Mouse (Mus musculus): ENCODE data around the gene Ntf3. TPM values are rescaled to one million over a fixed set of nuclear protein-coding genes. Genes with fewer than 3 reads are reported as not detected.

Gene Ntf3
- 0.33 and 0.49 TPM in 2 replicates for polyA plus RNA-seq (2015; fragmentation: Nextera tagmentation; extraction: Ambion mirVana)

- WGBS (ENCODE audit: insufficient replicate concordance), result 2% methylated on average over 26 of the region's 27 CpGs
- H3K4me2 ChIP-seq (ENCODE audit: low read depth, low read length), result no peak within 1 kb of the TSS
- ATAC-seq, result no peak
- no peaks in the 10 kb centered on the region for H3K9me3 ChIP-seq (ENCODE audit: low read length)
- H3K9ac ChIP-seq (replicated peaks), result no peak within 1 kb of the TSS
- TF ChIP-seq CTCF (IDR thresholded peaks at IDR 0.05; ENCODE audit: low read depth), result no peak
- TF ChIP-seq EP300 (IDR thresholded peaks at IDR 0.05; ENCODE audit: low read depth), result no peak
- no peaks in the 10 kb centered on the region for H3K4me1 ChIP-seq (ENCODE audit: insufficient read depth)
- no peak for DNase-seq
- peaks cover 56% of the 10 kb centered on the region for H3K27me3 ChIP-seq (ENCODE audit: insufficient read depth, low read length)
- no peak within 1 kb of the TSS for H3K27ac ChIP-seq (ENCODE audit: low read depth)
- H3K36me3 ChIP-seq (replicated peaks; ENCODE audit: insufficient read depth, low read length), result no peaks in the 10 kb centered on the region
- no peak within 1 kb of the TSS for H3K4me3 ChIP-seq (ENCODE audit: low read depth, low read length)
Measured at GRCm38 (mm10) chr6:126166548-126167207, at the start of gene Ntf3. Gene Ntf3 (minus strand): TSS chr6:126166910.

- Histone ChIP-seq H3K4me1 (ENCODE audit: insufficient read depth) (no peaks in the 10 kb centered on the region), H3K36me3 (replicated peaks; ENCODE audit: insufficient read depth, low read length) (no peaks in the 10 kb centered on the region), H3K4me2 (ENCODE audit: low read depth, low read length) (no peak overlapping the region), H3K27me3 (ENCODE audit: insufficient read depth, low read length) (no peaks in the 10 kb centered on the region), H3K9ac (replicated peaks) (no peak overlapping the region), H3K4me3 (ENCODE audit: low read depth, low read length) (no peak overlapping the region), H3K9me3 (ENCODE audit: low read length) (no peaks in the 10 kb centered on the region), H3K27ac (ENCODE audit: low read depth) (no peak overlapping the region)
- DNase-seq (no peak), ATAC-seq (no peak)
- 70% methylated on average over 5 of the region's 5 CpGs for WGBS (ENCODE audit: insufficient replicate concordance)
- no peak for TF ChIP-seq EP300 (IDR thresholded peaks at IDR 0.05; ENCODE audit: low read depth)
- no peak for TF ChIP-seq CTCF (IDR thresholded peaks at IDR 0.05; ENCODE audit: low read depth)
Measured at GRCm38 (mm10) chr6:126213330-126213729, 46.6 kb upstream of the Ntf3 start.

GRCm38 (mm10) chr6:126203366-126203765 is 36.7 kb upstream of the Ntf3 start:
- H3K9ac ChIP-seq (replicated peaks), result no peak overlapping the region
- no peak overlapping the region for H3K4me2 ChIP-seq (ENCODE audit: low read depth, low read length)
- WGBS (ENCODE audit: insufficient replicate concordance), result 67% methylated on average over 4 of the region's 4 CpGs
- H3K27me3 ChIP-seq (ENCODE audit: insufficient read depth, low read length), result no peaks in the 10 kb centered on the region
- no peaks in the 10 kb centered on the region for H3K4me1 ChIP-seq (ENCODE audit: insufficient read depth)
- no peaks in the 10 kb centered on the region for H3K36me3 ChIP-seq (replicated peaks; ENCODE audit: insufficient read depth, low read length)
- H3K4me3 ChIP-seq (ENCODE audit: low read depth, low read length), result no peak overlapping the region
- no peak for TF ChIP-seq CTCF (IDR thresholded peaks at IDR 0.05; ENCODE audit: low read depth)
- TF ChIP-seq EP300 (IDR thresholded peaks at IDR 0.05; ENCODE audit: low read depth), result no peak
- ATAC-seq (no peak), DNase-seq (no peak)
- no peaks in the 10 kb centered on the region for H3K9me3 ChIP-seq (ENCODE audit: low read length)
- H3K27ac ChIP-seq (ENCODE audit: low read depth), result no peak overlapping the region

GRCm38 (mm10) chr6:126202959-126203358 is 36.2 kb upstream of the Ntf3 start:
- no peaks in the 10 kb centered on the region for H3K9me3 ChIP-seq (ENCODE audit: low read length)
- DNase-seq (peak; percentile 13), ATAC-seq (peak; percentile 31)
- TF ChIP-seq CTCF (IDR thresholded peaks at IDR 0.05; ENCODE audit: low read depth) (no peak), EP300 (IDR thresholded peaks at IDR 0.05; ENCODE audit: low read depth) (no peak)
- H3K36me3 ChIP-seq (replicated peaks; ENCODE audit: insufficient read depth, low read length), result no peaks in the 10 kb centered on the region
- H3K27me3 ChIP-seq (ENCODE audit: insufficient read depth, low read length), result no peaks in the 10 kb centered on the region
- 61% methylated on average over 7 of the region's 7 CpGs for WGBS (ENCODE audit: insufficient replicate concordance)
- no peak overlapping the region for H3K27ac ChIP-seq (ENCODE audit: low read depth)
- no peaks in the 10 kb centered on the region for H3K4me1 ChIP-seq (ENCODE audit: insufficient read depth)
- H3K4me3 ChIP-seq (ENCODE audit: low read depth, low read length), result no peak overlapping the region
- H3K4me2 ChIP-seq (ENCODE audit: low read depth, low read length), result no peak overlapping the region
- H3K9ac ChIP-seq (replicated peaks), result no peak overlapping the region

- ATAC-seq, result no peak
- H3K36me3 ChIP-seq (replicated peaks; ENCODE audit: insufficient read depth, low read length), result no peaks in the 10 kb centered on the region
- TF ChIP-seq CTCF (IDR thresholded peaks at IDR 0.05; ENCODE audit: low read depth) (no peak), EP300 (IDR thresholded peaks at IDR 0.05; ENCODE audit: low read depth) (no peak)
Measured at GRCm38 (mm10) chr6:126201721-126202120, 35.0 kb upstream of the Ntf3 start.

GRCm38 (mm10) chr6:126199916-126200315 is 33.2 kb upstream of the Ntf3 start:
- Histone ChIP-seq H3K4me2 (ENCODE audit: low read depth, low read length) (no peak overlapping the region), H3K36me3 (replicated peaks; ENCODE audit: insufficient read depth, low read length) (no peaks in the 10 kb centered on the region), H3K27ac (ENCODE audit: low read depth) (no peak overlapping the region), H3K4me1 (ENCODE audit: insufficient read depth) (no peaks in the 10 kb centered on the region), H3K9ac (replicated peaks) (no peak overlapping the region), H3K27me3 (ENCODE audit: insufficient read depth, low read length) (no peaks in the 10 kb centered on the region), H3K9me3 (ENCODE audit: low read length) (no peaks in the 10 kb centered on the region), H3K4me3 (ENCODE audit: low read depth, low read length) (no peak overlapping the region)
- TF ChIP-seq EP300 (IDR thresholded peaks at IDR 0.05; ENCODE audit: low read depth) (no peak), CTCF (IDR thresholded peaks at IDR 0.05; ENCODE audit: low read depth) (no peak)
- ATAC-seq (no peak), DNase-seq (no peak)
- 51% methylated on average over 2 of the region's 2 CpGs for WGBS (ENCODE audit: insufficient replicate concordance)

More at GRCm38 (mm10) chr6:126201721-126202120, 35.0 kb upstream of the Ntf3 start:
- Histone ChIP-seq H3K4me2 (ENCODE audit: low read depth, low read length) (no peak overlapping the region), H3K27me3 (ENCODE audit: insufficient read depth, low read length) (no peaks in the 10 kb centered on the region), H3K4me1 (ENCODE audit: insufficient read depth) (no peaks in the 10 kb centered on the region), H3K27ac (ENCODE audit: low read depth) (no peak overlapping the region), H3K9me3 (ENCODE audit: low read length) (no peaks in the 10 kb centered on the region), H3K4me3 (ENCODE audit: low read depth, low read length) (no peak overlapping the region), H3K9ac (replicated peaks) (no peak overlapping the region)
- WGBS (ENCODE audit: insufficient replicate concordance), result 64% methylated on average over 2 of the region's 2 CpGs
- no peak for DNase-seq
